Mouse (Mus musculus) ovary, postnatal 36 days (tissue): Measurements from ENCODE around the gene Vps35.

Experiments
- DNase-seq: peaks from one replicate; pipeline ENCODE4 v3.0.0; 2022; ENCODE audit warnings: low spot score, mixed read lengths

Gene Vps35

GRCm38 (mm10) chr8:85299434-85300077 is at the start of gene Vps35, which contains the start of gene Orc6:
Gene Vps35, minus strand, starts transcription at chr8:85299802.
Gene Orc6, plus strand, starts transcription at chr8:85299632.
- DNase-seq = peak; percentile 94

GRCm38 (mm10) chr8:85339871-85340573 is 40.4 kb upstream of the Vps35 start:
- DNase-seq = no peak

- no peak for DNase-seq
Measured at GRCm38 (mm10) chr8:85337681-85338080, 38.1 kb upstream of the Vps35 start.

GRCm38 (mm10) chr8:85336211-85336933 is 36.8 kb upstream of the Vps35 start:
- no peak for DNase-seq

GRCm38 (mm10) chr8:85335105-85335504 is 35.5 kb upstream of the Vps35 start:
- no peak for DNase-seq

- DNase-seq = no peak
Measured at GRCm38 (mm10) chr8:85329506-85329905, 29.9 kb upstream of the Vps35 start.

- no peak for DNase-seq
Measured at GRCm38 (mm10) chr8:85327036-85327435, 27.4 kb upstream of the Vps35 start.

- DNase-seq = no peak
Measured at GRCm38 (mm10) chr8:85323084-85323483, 23.5 kb upstream of the Vps35 start.

GRCm38 (mm10) chr8:85321981-85322380 is 22.4 kb upstream of the Vps35 start:
- no peak for DNase-seq

- no peak for DNase-seq
Measured at GRCm38 (mm10) chr8:85318534-85318933, 18.9 kb upstream of the Vps35 start.

GRCm38 (mm10) chr8:85313036-85313435 is 13.4 kb upstream of the Vps35 start:
- DNase-seq = no peak

- no peak for DNase-seq
Measured at GRCm38 (mm10) chr8:85311743-85312142, 12.1 kb upstream of the Vps35 start.

- DNase-seq = no peak
Measured at GRCm38 (mm10) chr8:85308564-85308963, 9.0 kb upstream of the Vps35 start.

GRCm38 (mm10) chr8:85303531-85303930 is 3.9 kb upstream of the Vps35 start:
- DNase-seq = no peak

- no peak for DNase-seq
Measured at GRCm38 (mm10) chr8:85302931-85303330, 3.3 kb upstream of the Vps35 start.

GRCm38 (mm10) chr8:85301941-85302340 is 2.3 kb upstream of the Vps35 start:
- no peak for DNase-seq

GRCm38 (mm10) chr8:85298600-85299433 is 785 bp downstream of the Vps35 start:
- no peak for DNase-seq

GRCm38 (mm10) chr8:85286846-85287245 is 12.8 kb downstream of the Vps35 start:
- DNase-seq = no peak

GRCm38 (mm10) chr8:85227297-85227696 is 72.3 kb downstream of the Vps35 start:
- no peak for DNase-seq

GRCm38 (mm10) chr8:85225688-85226087 is 73.9 kb downstream of the Vps35 start, which contains the start of gene Olfr371:
Gene Olfr371, plus strand, starts transcription at chr8:85225988.
- no peak for DNase-seq

GRCm38 (mm10) chr8:85220992-85221391 is 78.6 kb downstream of the Vps35 start:
- DNase-seq = no peak

- no peak for DNase-seq
Measured at GRCm38 (mm10) chr8:85220220-85220619, 79.4 kb downstream of the Vps35 start.
